Mouse (Mus musculus): Measurements from ENCODE around the gene Usp48.

Gene Usp48

GRCm38 (mm10) chr4:137664433-137664979 is 71.0 kb downstream of the Usp48 start, which contains the start of gene Rap1gap:
TSS of gene Rap1gap (plus strand) at chr4:137664726.
- DNase-seq: peak; percentile 85

- DNase-seq: peak; percentile 80
These were observed 71.6 kb downstream of the Usp48 start for GRCm38 (mm10) chr4:137664980-137665675.

- peak; percentile 61 for DNase-seq
These were observed 72.2 kb downstream of the Usp48 start for GRCm38 (mm10) chr4:137665791-137666190.

- DNase-seq: peak; percentile 69
These were observed 72.9 kb downstream of the Usp48 start for GRCm38 (mm10) chr4:137666283-137666957.

- no peak for DNase-seq
These were observed 73.4 kb downstream of the Usp48 start for GRCm38 (mm10) chr4:137666958-137667345.

GRCm38 (mm10) chr4:137667747-137668146 is 74.2 kb downstream of the Usp48 start:
- peak; percentile 87 for DNase-seq

- DNase-seq: peak; percentile 70
These were observed 78.4 kb downstream of the Usp48 start for GRCm38 (mm10) chr4:137671711-137672500.

- DNase-seq: peak; percentile 84
These were observed 82.0 kb downstream of the Usp48 start for GRCm38 (mm10) chr4:137675566-137675965.

- peak; percentile 77 for DNase-seq
These were observed 82.5 kb downstream of the Usp48 start for GRCm38 (mm10) chr4:137676057-137676456.

- DNase-seq: peak; percentile 56
These were observed 83.3 kb downstream of the Usp48 start for GRCm38 (mm10) chr4:137676700-137677484.

- DNase-seq: peak; percentile 92
These were observed 84.4 kb downstream of the Usp48 start for GRCm38 (mm10) chr4:137677906-137678305.

- DNase-seq: peak; percentile 58
These were observed 85.0 kb downstream of the Usp48 start for GRCm38 (mm10) chr4:137678568-137678967.

GRCm38 (mm10) chr4:137679979-137680550 is 86.5 kb downstream of the Usp48 start:
- DNase-seq: no peak

- DNase-seq: no peak
These were observed 87.2 kb downstream of the Usp48 start for GRCm38 (mm10) chr4:137680721-137681120.

- DNase-seq: peak; percentile 85
These were observed 88.0 kb downstream of the Usp48 start for GRCm38 (mm10) chr4:137681408-137682104.

- peak; percentile 78 for DNase-seq
These were observed 89.5 kb downstream of the Usp48 start for GRCm38 (mm10) chr4:137682961-137683453.

- DNase-seq: no peak
These were observed 91.3 kb downstream of the Usp48 start for GRCm38 (mm10) chr4:137684830-137685343.

GRCm38 (mm10) chr4:137686303-137686702 is 92.7 kb downstream of the Usp48 start:
- DNase-seq: no peak

- DNase-seq: peak; percentile 42
These were observed 93.8 kb downstream of the Usp48 start for GRCm38 (mm10) chr4:137687234-137687825.
